Mouse (Mus musculus) stomach, postnatal 0 days (tissue): ENCODE data around the gene Sidt2. TPM values are rescaled to one million over a fixed set of nuclear protein-coding genes. Genes with fewer than 3 reads are reported as not detected.

Source experiments
- ATAC-seq: fragments of 200-750 bp; cut with Nextera tagmentation; 2 replicates; pipeline ENCODE4 v1.8.0; 2017; ENCODE audit not compliant: low FRiP score, low TSS enrichment
- DNase-seq: peaks from one replicate; pipeline ENCODE4 v3.0.0-alpha.2; 2016; ENCODE audit warnings: low spot score
- H3K27ac ChIP-seq: fragments of 300-500 bp; sonication (generic); replicated peaks from 2 replicates; pipeline ENCODE4 v1.5.1; 2014; ENCODE audit warnings: mild to moderate bottlenecking, control low read depth
- H3K27me3 ChIP-seq: fragments of 300-500 bp; sonication (generic); 2 replicates; pipeline ENCODE4 v1.6.1; 2014; ENCODE audit warnings: low read length; ENCODE audit not compliant: control insufficient read depth, insufficient read depth
- H3K36me3 ChIP-seq: fragments of 300-500 bp; sonication (generic); 2 replicates; pipeline ENCODE4 v1.6.1; 2014; ENCODE audit warnings: low read length, mixed read lengths; ENCODE audit not compliant: control insufficient read depth, insufficient read depth
- H3K4me1 ChIP-seq: fragments of 300-500 bp; sonication (generic); replicated peaks from 2 replicates; pipeline ENCODE4 v1.6.1; 2014; ENCODE audit warnings: antibody characterized with exemption; ENCODE audit not compliant: control insufficient read depth, insufficient read depth
- H3K4me2 ChIP-seq: fragments of 300-500 bp; sonication (generic); replicated peaks from 2 replicates; pipeline ENCODE4 v1.6.1; 2014; ENCODE audit warnings: low read depth, mild to moderate bottlenecking, control low read depth, moderate library complexity
- H3K4me3 ChIP-seq: fragments of 300-500 bp; sonication (generic); 2 replicates; pipeline ENCODE4 v1.5.1; 2014; ENCODE audit warnings: low read depth, low read length, control low read depth
- H3K9ac ChIP-seq: fragments of 300-500 bp; sonication (generic); 2 replicates; pipeline ENCODE4 v1.6.1; 2014; ENCODE audit warnings: mild to moderate bottlenecking, low read length, control low read depth, mixed read lengths
- H3K9me3 ChIP-seq: fragments of 300-500 bp; sonication (generic); 2 replicates; pipeline ENCODE4 v1.6.1; 2016; ENCODE audit warnings: low read length; ENCODE audit not compliant: control insufficient read depth
- CTCF ChIP-seq: IDR thresholded peaks from 2 replicates; pipeline ENCODE4 v1.5.1; 2016; ENCODE audit warnings: antibody characterized with exemption, low read depth, mild to moderate bottlenecking, moderate library complexity
- EP300 ChIP-seq: optimal IDR thresholded peaks from 2 replicates; pipeline ENCODE3; 2016; ENCODE audit warnings: antibody characterized with exemption
- WGBS: fragments of 180-500 bp; shearing (Covaris S2); extraction: QIAGEN DNeasy Blood & Tissue Kit; methylation state at CpG from one replicate; pipeline ENCODE4 v1.1.7; 2014; 5-methylcytosine and 5-hydroxymethylcytosine counted together
- microRNA-seq: library from miRNA; unstranded; fragments of <30 nt; microRNA quantifications from one replicate; pipeline ENCODE4, GENCODE M21; 2016
- polyA plus RNA-seq: library from polyadenylated mRNA; unstranded; fragments of >200 nt; fragmentation: Nextera tagmentation; extraction: Ambion mirVana; gene quantifications from 2 replicates; pipeline ENCODE4 v1.2.1, GENCODE M21; 2015

Sidt2 gene
- polyA plus RNA-seq, 1 experiment from 2014 or later = 41.0 TPM

DNA sequence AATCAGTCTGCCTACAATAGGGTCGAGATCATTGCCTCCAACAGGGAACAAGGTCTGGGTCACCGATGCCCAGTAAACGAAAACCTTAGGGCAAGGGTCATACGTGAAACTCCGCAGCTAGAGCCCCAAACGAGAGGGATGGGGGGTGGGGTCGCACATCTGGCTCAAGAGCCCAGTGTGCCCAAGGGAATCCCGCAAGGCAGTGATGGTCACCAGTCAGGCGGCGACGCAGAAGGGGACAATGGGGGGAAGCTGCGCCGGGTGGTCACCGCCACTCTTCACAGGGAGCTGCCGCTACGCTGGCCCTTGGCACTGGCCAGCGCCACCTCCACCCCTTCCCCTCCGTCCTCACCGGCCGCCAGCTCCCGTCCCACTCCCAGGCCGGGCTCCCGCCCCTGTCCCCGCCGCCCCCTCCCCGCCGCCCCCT, 49.2 kb downstream of the Sidt2 start:
- Histone ChIP-seq H3K4me1 (no peaks in the 10 kb centered on the region; the same call in 1 of the 2 replicates), H3K9ac (peak overlapping the region; percentile 94), H3K9me3 (no peaks in the 10 kb centered on the region), H3K27me3 (no peaks in the 10 kb centered on the region), H3K4me2 (peak overlapping the region; percentile 80), H3K36me3 (peaks cover 4% of the 10 kb centered on the region; the same call in 1 of the 2 replicates), H3K4me3 (peak overlapping the region; percentile 89), H3K27ac (peak overlapping the region; percentile 99)
- no peak for TF ChIP-seq CTCF
- no peak for TF ChIP-seq EP300
- peak; percentile 16 for ATAC-seq
- WGBS = 1% methylated on average over 19 of the region's 27 CpGs
- DNase-seq = no peak

DNA sequence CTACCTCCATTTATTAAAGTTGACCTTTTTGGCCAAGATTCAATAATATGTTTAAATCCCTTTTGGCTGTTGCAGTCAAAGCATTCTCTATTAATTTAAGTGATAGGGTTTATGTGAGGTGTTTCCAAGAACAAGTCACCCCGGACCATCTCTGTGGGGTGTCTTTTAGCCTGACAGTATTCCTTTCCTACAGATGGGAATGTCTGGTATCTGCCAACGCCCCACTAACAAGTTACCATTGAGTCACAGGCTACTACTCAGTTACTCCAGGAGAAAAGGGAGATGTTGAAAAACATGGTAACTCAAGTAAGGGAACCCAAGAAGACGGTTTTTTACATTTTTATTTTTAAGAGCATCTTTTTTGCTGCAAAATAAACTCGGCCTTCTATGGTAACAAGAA, 49.9 kb downstream of the Sidt2 start:
- Histone ChIP-seq H3K4me3 (peak overlapping the region; percentile 89), H3K9me3 (no peaks in the 10 kb centered on the region), H3K36me3 (peaks cover 4% of the 10 kb centered on the region; the same call in 1 of the 2 replicates), H3K9ac (peak overlapping the region; percentile 94; the same call in 1 of the 2 replicates), H3K4me2 (peak overlapping the region; percentile 80), H3K4me1 (no peaks in the 10 kb centered on the region; the same call in 1 of the 2 replicates), H3K27me3 (no peaks in the 10 kb centered on the region), H3K27ac (no peak overlapping the region)
- ATAC-seq = no peak
- TF ChIP-seq CTCF (no peak), EP300 (no peak)
- DNase-seq = no peak
- WGBS = 54% methylated on average over 4 of the region's 4 CpGs

DNA sequence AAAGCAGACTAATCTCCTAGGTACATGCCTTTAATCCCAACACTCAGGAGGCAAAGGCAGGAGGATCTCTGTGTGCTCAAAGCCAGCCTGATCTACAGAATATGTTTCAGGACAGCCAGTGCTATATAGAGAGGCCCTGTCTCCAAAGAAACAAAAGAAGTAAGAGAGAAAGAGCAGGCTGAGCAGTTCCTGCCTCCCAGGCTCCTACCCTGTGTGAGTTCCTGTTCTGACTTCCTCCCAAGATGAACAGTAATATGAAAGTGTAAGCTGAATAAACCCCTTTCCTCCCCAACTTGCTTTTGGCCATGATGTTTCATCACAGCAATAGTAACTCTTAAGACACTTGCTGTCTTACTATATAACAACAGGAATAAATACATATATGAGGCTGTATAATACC, 61.4 kb downstream of the Sidt2 start:
- Histone ChIP-seq H3K4me1 (no peaks in the 10 kb centered on the region), H3K27ac (no peak overlapping the region), H3K9ac (no peak overlapping the region), H3K9me3 (no peaks in the 10 kb centered on the region), H3K4me2 (no peak overlapping the region), H3K27me3 (no peaks in the 10 kb centered on the region), H3K36me3 (peaks cover 24% of the 10 kb centered on the region), H3K4me3 (no peak overlapping the region)
- TF ChIP-seq CTCF (no peak), EP300 (no peak)
- no peak for ATAC-seq
- no peak for DNase-seq

Small RNA genes within 50 kb of the gene (microRNA-seq; reads per million reads assigned to microRNA genes)
- gene Mir7087 = not detected

Other genes starting within 250 kb of the Sidt2 start
- 12.9 TPM in 2 replicates for gene Cep164, start 126.6 kb downstream of the Sidt2 start, polyA plus RNA-seq
- gene Bace1, start 116.7 kb downstream of the Sidt2 start, polyA plus RNA-seq = 12.8 and 13.3 TPM in 2 replicates
- 17.8 and 19.7 TPM in 2 replicates for gene Pcsk7, start 48.8 kb downstream of the Sidt2 start, polyA plus RNA-seq
- 18.9 and 22.3 TPM in 2 replicates for gene Rnf214, start 48.3 kb downstream of the Sidt2 start, polyA plus RNA-seq
- gene Tagln, start 19.2 kb downstream of the Sidt2 start, polyA plus RNA-seq = 881 and 1,168 TPM in 2 replicates
- gene Pafah1b2, start 57.4 kb upstream of the Sidt2 start, polyA plus RNA-seq = 70.8 and 79.0 TPM in 2 replicates
- 6.6 and 6.8 TPM in 2 replicates for gene Sik3, start 57.6 kb upstream of the Sidt2 start, polyA plus RNA-seq